Mouse (Mus musculus) hindbrain, embryonic 14.5 days (tissue): ENCODE measurements around the gene Mapk8ip3. TPM values are rescaled to one million over a fixed set of nuclear protein-coding genes. Genes with fewer than 3 reads are reported as not detected.

Source experiments
- ATAC-seq: fragments of 200-750 bp; cut with Nextera tagmentation; 2 replicates; pipeline ENCODE4 v1.8.0; 2017; ENCODE audit warnings: moderate number of reproducible peaks, mild to moderate bottlenecking, moderate TSS enrichment, moderate library complexity; ENCODE audit not compliant: low FRiP score
- DNase-seq: peaks from one replicate; pipeline ENCODE4 v3.0.0-alpha.2; 2015; ENCODE audit warnings: low spot score
- H3K27ac ChIP-seq: fragments of 300-500 bp; sonication (generic); 2 replicates; pipeline ENCODE4 v1.5.1; 2014; ENCODE audit warnings: mild to moderate bottlenecking, moderate library complexity
- H3K27me3 ChIP-seq: fragments of 300-500 bp; sonication (generic); 2 replicates; pipeline ENCODE4 v1.6.1; 2014; ENCODE audit warnings: mild to moderate bottlenecking, low read length, mixed read lengths; ENCODE audit not compliant: control insufficient read depth, insufficient read depth
- H3K36me3 ChIP-seq: fragments of 300-500 bp; sonication (generic); replicated peaks from 2 replicates; pipeline ENCODE4 v1.6.1; 2014; ENCODE audit not compliant: control insufficient read depth, insufficient read depth
- H3K4me1 ChIP-seq: fragments of 300-500 bp; sonication (generic); replicated peaks from 2 replicates; pipeline ENCODE4 v1.6.1; 2014; ENCODE audit warnings: antibody characterized with exemption, low read length, mixed read lengths; ENCODE audit not compliant: control insufficient read depth, insufficient read depth
- H3K4me2 ChIP-seq: fragments of 300-500 bp; sonication (generic); replicated peaks from 2 replicates; pipeline ENCODE4 v1.6.1; 2014; ENCODE audit warnings: mild to moderate bottlenecking, moderate library complexity
- H3K4me3 ChIP-seq: fragments of 300-500 bp; sonication (generic); replicated peaks from 2 replicates; pipeline ENCODE4 v1.5.1; 2014; ENCODE audit warnings: mild to moderate bottlenecking, low read length
- H3K9ac ChIP-seq: fragments of 300-500 bp; sonication (generic); 2 replicates; pipeline ENCODE4 v1.6.1; 2014
- H3K9me3 ChIP-seq: fragments of 300-500 bp; sonication (generic); 2 replicates; pipeline ENCODE4 v1.6.1; 2016; ENCODE audit warnings: low read length; ENCODE audit not compliant: control insufficient read depth
- WGBS: fragments of 180-500 bp; shearing (Covaris S2); extraction: QIAGEN DNeasy Blood & Tissue Kit; methylation state at CpG from one replicate; pipeline ENCODE4 v1.1.7; 2014; 5-methylcytosine and 5-hydroxymethylcytosine counted together
- polyA plus RNA-seq: library from polyadenylated mRNA; unstranded; fragments of >200 nt; fragmentation: Nextera tagmentation; extraction: Ambion mirVana; gene quantifications from 2 replicates; pipeline ENCODE4 v1.2.1, GENCODE M21; 2014

Gene Mapk8ip3
- polyA plus RNA-seq, 1 experiment from 2014 or later = 86.0 TPM

DNA sequence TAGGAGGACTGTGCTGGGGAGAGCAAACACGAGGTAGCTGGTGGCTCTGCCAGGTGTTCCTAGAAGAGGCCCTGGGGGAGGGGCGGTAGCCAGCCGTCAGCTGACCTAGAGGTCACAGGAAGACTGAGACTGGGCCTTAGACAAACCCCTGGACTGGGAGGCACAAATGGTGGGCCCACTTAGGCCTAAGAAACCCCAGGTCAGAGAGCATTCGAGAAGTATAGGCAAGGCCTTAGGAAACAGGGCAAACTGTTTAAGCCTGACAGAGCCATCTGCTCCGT is 58.7 kb downstream of the Mapk8ip3 start:
- no peak for ATAC-seq
- H3K4me1 ChIP-seq = no peaks in the 10 kb centered on the region
- no peak overlapping the region for H3K9ac ChIP-seq
- H3K4me3 ChIP-seq = no peak overlapping the region
- H3K36me3 ChIP-seq = peaks cover 6% of the 10 kb centered on the region
- H3K27ac ChIP-seq = no peak overlapping the region
- H3K27me3 ChIP-seq = no peaks in the 10 kb centered on the region
- no peak for DNase-seq
- H3K4me2 ChIP-seq = no peak overlapping the region
- H3K9me3 ChIP-seq = no peaks in the 10 kb centered on the region
- 44% methylated on average over 5 of the region's 5 CpGs for WGBS

DNA sequence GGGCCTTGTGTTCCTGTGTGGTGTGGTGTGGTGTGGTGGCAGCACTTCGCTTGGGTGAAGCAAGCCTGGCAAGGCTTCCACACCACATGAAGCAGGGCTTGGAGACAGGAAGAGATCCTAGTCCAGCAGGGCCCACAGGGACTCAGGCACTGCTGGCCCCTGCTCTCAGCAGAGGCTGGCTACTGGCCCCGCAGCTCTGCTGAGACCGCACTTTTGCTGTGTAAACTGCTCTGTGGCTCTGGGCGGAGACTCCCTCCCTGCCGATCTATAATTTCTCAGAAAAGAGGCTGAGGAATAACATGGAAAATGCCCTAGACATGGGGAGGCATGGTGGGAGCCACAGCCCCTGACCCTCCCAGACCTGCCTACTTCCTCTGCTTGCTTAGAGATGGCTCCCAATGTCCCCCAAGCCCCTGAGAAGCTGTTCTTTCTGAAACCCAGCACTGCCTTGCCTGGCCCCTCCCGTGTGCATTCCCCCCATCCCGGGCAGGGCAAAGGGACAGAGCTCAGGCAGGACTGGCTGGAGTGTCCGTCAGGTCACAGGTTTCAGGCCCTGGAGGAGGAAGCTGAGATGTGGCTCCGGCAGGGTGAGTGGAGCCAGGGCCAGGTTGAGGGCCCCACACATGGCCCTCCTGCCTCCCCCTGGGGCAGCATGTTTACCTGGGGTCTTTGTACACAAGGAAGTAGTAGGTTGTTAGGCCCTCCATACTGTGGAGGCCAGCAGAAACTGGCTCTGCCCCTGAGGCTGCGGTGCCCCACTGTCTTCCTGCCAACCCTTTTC is 59.3 kb downstream of the Mapk8ip3 start:
- Histone ChIP-seq H3K4me1 (no peaks in the 10 kb centered on the region), H3K27me3 (no peaks in the 10 kb centered on the region), H3K4me3 (no peak overlapping the region), H3K9ac (no peak overlapping the region), H3K4me2 (no peak overlapping the region), H3K27ac (no peak overlapping the region), H3K36me3 (peaks cover under 1% of the 10 kb centered on the region), H3K9me3 (no peaks in the 10 kb centered on the region)
- ATAC-seq (no peak), DNase-seq (no peak)
- 67% methylated on average over 10 of the region's 10 CpGs for WGBS

DNA sequence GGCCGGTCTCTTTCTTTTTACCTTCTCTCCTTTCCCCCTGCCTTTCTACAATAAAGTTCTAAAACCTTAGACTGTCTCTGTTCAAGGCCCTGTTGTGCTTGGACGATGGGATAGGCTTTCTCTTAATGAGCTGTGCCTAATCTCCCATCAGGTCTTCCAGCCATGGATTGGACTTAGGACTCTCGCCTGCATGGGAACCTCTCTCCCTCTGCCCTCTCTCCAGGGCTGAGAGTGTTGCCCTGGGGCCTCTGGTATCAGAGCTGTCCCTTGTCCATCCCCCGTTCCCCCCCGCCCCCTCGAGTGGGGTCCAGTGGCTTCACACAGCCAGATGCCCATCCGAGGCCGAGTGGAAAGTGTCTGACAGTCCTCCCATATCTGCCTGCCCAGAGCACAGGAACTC is 61.8 kb downstream of the Mapk8ip3 start:
- Histone ChIP-seq H3K27me3 (no peaks in the 10 kb centered on the region), H3K4me1 (no peaks in the 10 kb centered on the region), H3K9ac (no peak overlapping the region), H3K4me3 (no peak overlapping the region), H3K4me2 (no peak overlapping the region), H3K36me3 (no peaks in the 10 kb centered on the region), H3K9me3 (no peaks in the 10 kb centered on the region), H3K27ac (no peak overlapping the region)
- 88% methylated on average over 8 of the region's 8 CpGs for WGBS
- no peak for DNase-seq
- no peak for ATAC-seq

DNA sequence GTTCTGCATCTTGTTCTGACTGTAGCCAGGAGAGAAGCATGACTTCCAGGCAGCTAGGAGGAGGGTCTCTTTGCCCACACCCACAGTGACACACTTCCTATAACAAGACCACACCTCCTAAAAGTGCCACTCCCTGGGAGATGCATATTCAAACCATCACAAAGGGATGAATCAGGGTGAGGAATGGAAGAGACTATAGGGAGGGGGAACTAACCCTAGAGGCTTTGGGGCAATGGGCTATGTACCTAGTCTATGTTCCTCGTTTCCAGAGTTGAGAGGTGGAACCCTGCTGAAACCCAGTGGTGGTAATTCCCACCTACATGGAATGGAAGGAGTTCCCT is 62.4 kb downstream of the Mapk8ip3 start:
- no peaks in the 10 kb centered on the region for H3K27me3 ChIP-seq
- no peaks in the 10 kb centered on the region for H3K9me3 ChIP-seq
- no peak overlapping the region for H3K4me3 ChIP-seq
- no peaks in the 10 kb centered on the region for H3K36me3 ChIP-seq
- no peaks in the 10 kb centered on the region for H3K4me1 ChIP-seq
- no peak overlapping the region for H3K27ac ChIP-seq
- DNase-seq (no peak), ATAC-seq (no peak)
- 55% methylated on average over 1 of the region's 1 CpGs for WGBS
- H3K4me2 ChIP-seq = no peak overlapping the region
- H3K9ac ChIP-seq = no peak overlapping the region

DNA sequence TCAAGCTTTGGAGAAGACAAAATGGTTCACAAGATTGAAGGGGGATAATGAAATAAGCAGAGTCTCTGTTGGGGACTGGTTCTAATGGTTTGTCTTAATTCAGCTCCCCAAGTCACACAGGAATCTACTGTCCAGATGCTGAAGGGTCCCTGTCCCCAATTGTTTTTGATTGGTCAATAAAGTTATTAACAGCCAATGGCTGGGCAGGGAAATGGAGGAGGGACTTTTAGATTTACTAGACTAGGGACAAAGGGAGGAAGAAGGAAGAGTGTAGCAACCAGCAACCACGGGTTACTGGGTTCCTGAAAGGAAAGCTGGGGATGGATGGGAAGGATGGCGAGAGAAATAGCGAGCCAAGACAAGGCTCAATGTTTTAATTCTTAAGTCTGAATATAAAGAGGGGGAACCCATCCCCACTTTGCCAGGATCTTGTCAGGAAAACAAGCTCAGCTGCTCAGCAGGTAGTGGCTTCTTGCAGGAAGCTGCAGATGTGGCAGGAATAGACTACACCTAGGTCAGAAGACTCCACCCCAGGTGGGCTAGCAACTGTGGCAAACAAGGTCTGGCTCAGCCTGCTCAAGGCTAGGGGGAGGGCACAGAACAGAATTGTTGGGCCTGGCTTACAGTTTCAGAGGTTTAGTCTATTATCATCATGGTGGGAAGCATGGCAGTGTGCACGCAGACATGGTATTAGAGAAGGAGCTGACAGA is 62.9 kb downstream of the Mapk8ip3 start:
- H3K4me3 ChIP-seq = no peak overlapping the region
- H3K4me2 ChIP-seq = no peak overlapping the region
- ATAC-seq (no peak), DNase-seq (no peak)
- 50% methylated on average over 4 of the region's 4 CpGs for WGBS
- no peak overlapping the region for H3K9ac ChIP-seq
- H3K4me1 ChIP-seq = no peaks in the 10 kb centered on the region
- no peaks in the 10 kb centered on the region for H3K36me3 ChIP-seq
- H3K27ac ChIP-seq = no peak overlapping the region
- no peaks in the 10 kb centered on the region for H3K9me3 ChIP-seq
- no peaks in the 10 kb centered on the region for H3K27me3 ChIP-seq

DNA sequence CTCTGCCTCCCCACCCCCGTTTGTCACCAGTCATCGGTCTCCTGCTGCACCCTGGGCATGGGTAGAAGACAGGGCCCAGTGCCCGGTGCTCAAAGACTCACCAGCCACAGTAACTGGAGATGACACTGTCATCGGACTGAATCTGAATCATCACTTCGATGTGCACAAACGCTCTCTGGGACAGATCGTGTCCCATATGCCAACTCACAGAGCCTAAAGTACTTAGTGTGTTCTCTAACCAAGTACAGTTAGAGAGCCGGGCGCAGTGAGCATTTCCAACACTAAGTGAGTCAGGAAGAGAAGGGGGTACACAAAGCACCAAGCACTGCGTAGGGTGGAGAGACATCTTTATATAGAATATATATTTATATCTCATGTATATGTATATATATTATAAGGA is 68.9 kb downstream of the Mapk8ip3 start:
- Histone ChIP-seq H3K9me3 (no peaks in the 10 kb centered on the region), H3K4me3 (no peak overlapping the region), H3K4me2 (no peak overlapping the region), H3K27me3 (no peaks in the 10 kb centered on the region), H3K4me1 (no peaks in the 10 kb centered on the region), H3K36me3 (peaks cover 22% of the 10 kb centered on the region), H3K9ac (no peak overlapping the region), H3K27ac (no peak overlapping the region)
- ATAC-seq (no peak), DNase-seq (no peak)
- 91% methylated on average over 10 of the region's 10 CpGs for WGBS

DNA sequence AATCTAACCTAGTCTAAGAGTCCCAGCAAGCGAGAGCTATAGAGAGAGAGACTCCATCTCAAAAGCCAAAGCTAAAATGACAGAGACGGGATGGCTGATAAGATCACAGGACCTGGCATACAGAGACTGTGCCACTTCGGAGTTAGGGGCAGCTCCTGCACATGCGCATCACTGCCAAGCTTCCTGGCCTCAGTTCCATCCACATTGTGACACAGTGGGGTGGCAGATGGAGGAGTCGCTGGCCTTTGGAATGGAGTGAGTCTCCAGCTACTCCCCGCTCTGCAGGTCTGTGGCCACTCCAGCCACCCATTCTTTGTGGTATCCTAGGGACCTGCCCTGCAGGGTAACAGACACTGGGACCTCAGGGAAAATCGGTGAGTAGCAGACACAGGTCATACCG is 71.0 kb downstream of the Mapk8ip3 start, which contains the start of gene Igfals:
Gene Igfals, plus strand, starts transcription at position 222 of the 400 bp plus-strand sequence.
- no peak for DNase-seq
- no peak for ATAC-seq
- H3K27me3 ChIP-seq = no peaks in the 10 kb centered on the region
- H3K36me3 ChIP-seq = peaks cover 43% of the 10 kb centered on the region
- H3K9ac ChIP-seq = no peak within 1 kb of the TSS
- no peak within 1 kb of the TSS for H3K4me3 ChIP-seq
- H3K9me3 ChIP-seq = no peaks in the 10 kb centered on the region
- H3K4me1 ChIP-seq = no peaks in the 10 kb centered on the region
- WGBS = 90% methylated on average over 8 of the region's 8 CpGs
- no peak within 1 kb of the TSS for H3K4me2 ChIP-seq
- H3K27ac ChIP-seq = no peak within 1 kb of the TSS

DNA sequence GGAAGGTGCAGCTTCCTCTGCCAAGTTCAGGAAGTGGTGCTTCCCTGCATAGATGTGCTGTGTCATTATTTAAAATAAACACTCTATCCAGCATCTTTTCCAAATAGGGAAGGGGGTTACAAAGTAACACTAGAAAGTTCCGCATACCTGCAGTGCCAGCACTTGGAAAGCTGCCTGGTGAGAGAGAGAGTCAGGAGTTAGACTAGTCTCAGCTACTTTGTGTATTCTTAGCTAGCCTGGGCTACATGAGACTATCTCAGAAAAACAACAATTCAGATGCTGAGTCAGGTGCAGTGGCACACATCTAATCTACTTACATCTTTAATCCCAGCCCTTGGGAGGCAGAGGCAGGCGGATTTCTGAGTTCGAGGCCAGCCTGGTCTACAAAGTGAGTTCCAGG is 75.0 kb downstream of the Mapk8ip3 start:
- Histone ChIP-seq H3K9me3 (no peaks in the 10 kb centered on the region), H3K9ac (no peak overlapping the region), H3K27me3 (no peaks in the 10 kb centered on the region), H3K4me2 (no peak overlapping the region), H3K27ac (no peak overlapping the region), H3K4me3 (no peak overlapping the region), H3K36me3 (peaks cover 53% of the 10 kb centered on the region), H3K4me1 (no peaks in the 10 kb centered on the region)
- DNase-seq (no peak), ATAC-seq (no peak)
- WGBS = 92% methylated on average over 3 of the region's 3 CpGs

DNA sequence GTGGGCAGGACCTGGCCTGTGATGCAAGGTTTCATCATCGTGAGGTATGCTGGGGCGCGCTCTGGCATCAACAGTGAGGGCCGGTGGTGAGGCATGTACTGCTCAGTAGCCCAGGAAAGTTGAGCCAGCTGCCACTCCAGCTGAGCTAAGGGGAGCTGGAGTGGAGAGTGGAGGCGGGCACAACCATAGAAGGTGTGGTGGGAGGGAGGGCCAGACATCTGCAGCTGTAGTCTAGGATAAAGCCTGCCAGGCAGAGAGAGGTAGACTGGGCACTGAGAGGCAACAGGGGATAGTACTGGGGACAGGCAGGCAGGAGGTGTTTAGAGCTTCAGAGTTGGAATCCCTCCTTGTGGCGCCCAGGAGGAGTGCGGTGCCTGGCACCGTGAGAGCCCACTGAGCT is 76.7 kb downstream of the Mapk8ip3 start:
- DNase-seq (no peak), ATAC-seq (no peak)
- Histone ChIP-seq H3K36me3 (peaks cover 57% of the 10 kb centered on the region), H3K9me3 (no peaks in the 10 kb centered on the region), H3K4me2 (no peak overlapping the region), H3K27me3 (no peaks in the 10 kb centered on the region), H3K4me3 (no peak overlapping the region), H3K9ac (no peak overlapping the region), H3K27ac (no peak overlapping the region), H3K4me1 (no peaks in the 10 kb centered on the region)
- 94% methylated on average over 8 of the region's 8 CpGs for WGBS
